Mouse (Mus musculus) brown adipose tissue, adult 24 weeks (tissue): ENCODE results near the gene Hnrnpl. TPM values are rescaled to one million over a fixed set of nuclear protein-coding genes. Genes with fewer than 3 reads are reported as not detected.
A peak's percentile ranks its signal among the peaks of the same experiment; 100 is the strongest.

Experiments
- H3K27ac ChIP-seq: fragments of 200-500 bp; replicated peaks from 2 replicates; pipeline ENCODE4 v1.5.1; 2012; ENCODE audit warnings: low read depth, mild to moderate bottlenecking, low read length
- H3K4me1 ChIP-seq: fragments of 200-500 bp; 2 replicates; pipeline ENCODE4 v1.6.1; 2012; ENCODE audit warnings: low read length, mixed read lengths; ENCODE audit not compliant: control insufficient read depth, insufficient read depth, insufficient read length
- H3K4me3 ChIP-seq: fragments of 200-500 bp; 2 replicates; pipeline ENCODE4 v1.5.1; 2012; ENCODE audit warnings: low read depth, mild to moderate bottlenecking, low read length, moderate library complexity; ENCODE audit not compliant: insufficient read depth
- polyA plus RNA-seq: library from polyadenylated mRNA; stranded (reverse); fragments of >200 nt; gene quantifications from 2 replicates; pipeline ENCODE4 v1.2.4, GENCODE M21; 2012; ENCODE audit not compliant: missing spikeins, insufficient read depth, insufficient read length

Hnrnpl gene
- polyA plus RNA-seq: 122 and 131 TPM in 2 replicates

DNA sequence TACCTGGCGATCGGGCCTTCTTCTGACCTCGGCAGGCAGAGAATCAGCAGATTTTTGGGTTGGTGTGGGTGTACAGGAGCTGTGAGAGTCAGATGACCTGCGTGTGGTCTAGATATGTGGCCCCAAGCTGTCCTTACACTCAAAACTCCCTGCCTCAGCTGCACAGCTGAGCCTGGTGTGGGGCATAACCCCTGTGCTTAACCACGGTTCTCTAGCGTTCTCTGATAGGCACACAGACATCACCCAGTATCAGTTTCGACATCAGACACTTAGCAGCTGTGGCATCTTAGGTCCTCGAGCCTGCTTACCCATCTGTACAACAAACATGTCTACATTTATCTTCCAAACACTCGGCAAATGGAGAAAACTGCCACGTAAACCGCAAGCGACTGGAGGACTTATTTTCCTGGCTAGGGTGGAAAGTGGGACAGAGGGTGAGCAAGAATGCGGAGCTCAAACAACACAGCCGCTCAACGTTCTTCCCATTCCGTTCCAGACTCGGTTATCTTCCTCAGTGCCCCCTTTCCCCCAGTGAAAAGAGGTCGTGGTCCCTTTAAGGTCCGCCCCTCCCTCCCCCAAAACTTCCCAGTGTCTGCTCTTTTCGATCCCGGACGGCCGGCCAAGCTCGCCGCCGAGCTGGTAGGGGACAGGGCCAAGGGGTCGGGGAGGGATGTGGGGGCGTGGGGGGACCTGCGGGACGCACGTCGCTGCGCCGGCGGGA lies at the start of gene Hnrnpl:
Gene Hnrnpl, plus strand, starts transcription at position 321 of the 721 bp plus-strand sequence.
- Histone ChIP-seq H3K4me3 (peak within 1 kb of the TSS; percentile 71), H3K27ac (peak within 1 kb of the TSS; percentile 99), H3K4me1 (peaks cover 16% of the 10 kb centered on the region)

DNA sequence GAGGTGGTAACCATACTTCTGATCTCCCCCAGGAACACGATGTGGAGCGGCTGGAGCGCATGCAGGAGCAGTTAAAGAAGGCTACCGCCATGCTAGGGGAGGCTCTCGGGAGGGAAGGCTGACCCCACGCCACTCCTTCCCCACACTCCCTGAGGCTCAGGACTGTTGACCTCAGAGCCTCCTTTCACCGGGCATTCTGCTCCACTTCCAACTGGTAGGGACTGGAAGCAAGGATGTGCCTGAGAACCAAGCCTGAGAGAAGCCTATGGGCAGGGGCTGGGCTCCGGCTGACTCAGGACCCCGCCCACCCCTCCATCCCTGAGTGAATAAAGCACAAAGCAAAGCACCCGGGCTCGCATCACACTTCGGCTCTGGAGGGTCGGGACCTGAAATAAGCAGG lies 49.7 kb upstream of the Hnrnpl start:
- no peak overlapping the region for H3K27ac ChIP-seq
- H3K4me3 ChIP-seq: no peak overlapping the region
- H3K4me1 ChIP-seq: no peaks in the 10 kb centered on the region

- no peak overlapping the region for H3K27ac ChIP-seq
- H3K4me3 ChIP-seq: no peak overlapping the region
- peaks cover 6% of the 10 kb centered on the region for H3K4me1 ChIP-seq
Measured at GRCm38 (mm10) chr7:28761907-28762306, 46.4 kb upstream of the Hnrnpl start.

- peaks cover 6% of the 10 kb centered on the region for H3K4me1 ChIP-seq
- no peak overlapping the region for H3K27ac ChIP-seq
- H3K4me3 ChIP-seq: peak overlapping the region; percentile 93
Measured at GRCm38 (mm10) chr7:28765211-28765610, 43.1 kb upstream of the Hnrnpl start.

GRCm38 (mm10) chr7:28766173-28766879 lies 42.0 kb upstream of the Hnrnpl start, which contains the start of gene Sirt2:
Gene Sirt2 (plus strand): TSS chr7:28766735.
- Histone ChIP-seq H3K4me3 (peak within 1 kb of the TSS; percentile 93), H3K27ac (no peak within 1 kb of the TSS), H3K4me1 (peaks cover 6% of the 10 kb centered on the region)

- H3K27ac ChIP-seq: no peak overlapping the region
- peak overlapping the region; percentile 69 for H3K4me3 ChIP-seq
- peaks cover 6% of the 10 kb centered on the region for H3K4me1 ChIP-seq
Measured at GRCm38 (mm10) chr7:28766910-28767309, 41.4 kb upstream of the Hnrnpl start.

DNA sequence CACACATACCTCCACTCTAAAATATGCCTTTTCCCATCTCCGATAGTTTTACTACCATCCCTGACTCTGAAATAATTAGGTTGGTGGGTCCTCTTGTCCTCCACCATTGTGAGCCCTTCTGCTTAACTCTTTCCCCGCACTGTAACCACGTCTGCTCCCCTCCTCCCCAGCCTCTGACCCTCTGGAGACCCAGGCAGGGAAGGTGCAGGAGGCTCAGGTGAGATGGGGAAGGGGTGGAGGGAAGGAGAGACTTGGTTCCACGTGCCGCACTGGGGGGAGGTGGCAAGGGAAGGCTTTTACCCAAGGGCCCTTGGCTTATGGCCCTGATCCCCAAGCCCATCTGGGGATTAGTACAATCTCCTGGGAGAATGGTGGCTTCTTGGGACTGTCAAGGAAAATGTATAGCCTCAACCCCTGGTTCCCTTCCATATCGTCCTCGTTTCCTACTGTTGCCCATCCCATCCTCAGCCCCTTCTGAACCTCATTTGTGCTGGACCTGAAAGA lies 40.8 kb upstream of the Hnrnpl start, which contains the start of gene Nfkbib:
Gene Nfkbib, minus strand, starts transcription at position 51 of the 504 bp plus-strand sequence.
- H3K27ac ChIP-seq: no peak within 1 kb of the TSS
- peak within 1 kb of the TSS; percentile 93 for H3K4me3 ChIP-seq
- peaks cover 6% of the 10 kb centered on the region for H3K4me1 ChIP-seq

GRCm38 (mm10) chr7:28769414-28769958 lies 38.9 kb upstream of the Hnrnpl start:
- Histone ChIP-seq H3K27ac (no peak overlapping the region), H3K4me1 (peaks cover 6% of the 10 kb centered on the region)

GRCm38 (mm10) chr7:28770309-28770708 lies 38.0 kb upstream of the Hnrnpl start:
- peaks cover 4% of the 10 kb centered on the region for H3K4me1 ChIP-seq
- no peak overlapping the region for H3K27ac ChIP-seq
- no peak overlapping the region for H3K4me3 ChIP-seq

More at GRCm38 (mm10) chr7:28769414-28769958, 38.9 kb upstream of the Hnrnpl start:
- no peak overlapping the region for H3K4me3 ChIP-seq

DNA sequence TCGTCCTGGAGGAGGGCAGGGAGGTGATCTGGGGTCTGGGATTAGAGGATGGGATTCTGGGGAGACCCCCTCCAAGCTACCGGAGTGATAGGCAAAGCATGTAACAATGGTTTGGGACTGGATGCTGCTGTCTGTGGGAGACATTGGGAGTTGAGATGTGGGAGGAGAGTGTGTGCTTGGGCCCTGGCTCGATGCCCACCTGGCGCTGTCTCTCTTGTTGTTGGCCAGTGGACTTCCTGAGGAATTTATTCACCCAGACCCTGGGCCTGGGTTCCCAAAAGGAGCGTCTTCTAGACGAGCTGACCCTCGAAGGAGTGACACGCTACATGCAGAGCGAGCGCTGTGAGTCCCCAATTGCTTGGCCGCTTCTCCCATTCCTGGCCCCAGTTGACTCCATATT lies 36.5 kb upstream of the Hnrnpl start:
- H3K4me3 ChIP-seq: no peak overlapping the region
- H3K4me1 ChIP-seq: no peaks in the 10 kb centered on the region
- no peak overlapping the region for H3K27ac ChIP-seq

GRCm38 (mm10) chr7:28773163-28773562 lies 35.2 kb upstream of the Hnrnpl start:
- H3K4me1 ChIP-seq: no peaks in the 10 kb centered on the region
- H3K4me3 ChIP-seq: no peak overlapping the region
- no peak overlapping the region for H3K27ac ChIP-seq

DNA sequence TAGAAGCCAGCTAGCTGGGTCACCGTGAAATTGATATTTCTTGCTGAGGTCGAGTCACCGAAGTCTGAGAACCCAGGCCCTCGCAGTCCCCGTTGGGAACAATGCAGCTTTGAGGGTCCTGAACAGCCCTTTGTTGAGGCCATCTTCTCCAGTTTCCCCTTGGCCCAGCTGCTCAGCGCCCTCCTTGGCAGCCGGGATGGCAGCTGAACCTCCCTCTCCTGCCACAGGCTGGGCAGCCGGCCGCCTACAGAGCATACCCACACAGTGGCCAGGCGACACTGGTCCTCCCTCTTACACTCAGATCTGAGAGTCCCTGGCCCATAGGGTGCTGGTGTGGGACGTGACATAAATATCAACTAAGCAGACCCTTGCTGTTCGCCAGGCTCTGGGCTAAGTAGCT lies 34.2 kb upstream of the Hnrnpl start:
- H3K27ac ChIP-seq: no peak overlapping the region
- 0 out of 2 replicates have a peak, but pooled peaks cover 2% of the 10 kb centered on the region for H3K4me1 ChIP-seq
- H3K4me3 ChIP-seq: no peak overlapping the region

GRCm38 (mm10) chr7:28775129-28775528 lies 33.2 kb upstream of the Hnrnpl start:
- Histone ChIP-seq H3K4me3 (no peak overlapping the region), H3K27ac (no peak overlapping the region), H3K4me1 (0 out of 2 replicates have a peak, but pooled peaks cover 2% of the 10 kb centered on the region)

DNA sequence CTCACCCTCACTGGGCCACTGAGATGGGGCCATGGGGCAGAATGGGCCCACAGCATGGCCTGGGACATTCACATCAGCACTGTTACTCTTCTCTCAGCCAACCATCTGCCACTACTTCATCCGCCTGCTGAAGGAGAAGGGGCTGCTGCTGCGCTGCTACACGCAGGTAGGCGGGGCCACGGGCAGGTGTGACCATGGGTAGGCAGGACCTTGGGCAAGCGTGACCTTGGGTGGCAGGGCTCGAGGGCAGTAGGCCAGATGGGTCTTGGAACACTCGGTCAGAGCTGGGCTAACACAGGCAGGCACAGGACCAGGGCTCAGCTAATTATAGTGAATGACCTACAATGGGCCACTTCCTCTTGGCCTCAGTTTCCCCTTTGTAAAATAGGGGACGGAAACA lies 29.5 kb upstream of the Hnrnpl start:
- Histone ChIP-seq H3K4me1 (0 out of 2 replicates have a peak, but pooled peaks cover 2% of the 10 kb centered on the region), H3K27ac (no peak overlapping the region), H3K4me3 (no peak overlapping the region)

DNA sequence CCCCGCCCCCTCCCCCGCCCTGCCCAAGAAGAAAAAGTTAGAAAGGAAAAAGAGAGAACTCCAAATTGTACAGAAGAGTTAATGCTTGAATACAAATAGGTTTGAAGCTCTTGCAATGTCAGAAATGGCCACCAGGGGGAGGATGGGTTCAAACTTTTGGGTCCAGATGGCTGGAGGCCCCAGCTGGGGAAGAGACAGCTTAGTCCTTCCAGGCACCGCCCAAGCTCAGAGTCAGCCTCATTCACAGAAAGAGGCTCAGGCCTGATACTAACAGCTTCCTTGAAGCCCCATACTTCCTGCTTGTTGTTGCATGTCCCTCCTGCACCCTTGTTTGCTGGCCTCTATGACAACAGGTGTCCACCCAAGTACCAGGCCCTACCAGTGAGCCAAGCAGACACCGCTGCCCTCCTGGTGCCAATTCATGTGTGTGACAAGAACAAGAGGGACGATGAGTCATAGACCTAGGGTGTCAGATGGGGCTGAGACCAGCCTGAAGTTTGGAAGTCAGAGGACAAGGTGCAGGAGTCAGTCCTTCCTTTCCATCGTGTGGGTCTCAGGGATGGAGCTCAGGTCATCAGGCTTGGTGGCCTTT lies 28.2 kb upstream of the Hnrnpl start:
- Histone ChIP-seq H3K4me3 (no peak overlapping the region), H3K4me1 (0 out of 2 replicates have a peak, but pooled peaks cover 2% of the 10 kb centered on the region), H3K27ac (peak overlapping the region; percentile 6; the same call in 1 of the 2 replicates)
